Mouse (Mus musculus): ENCODE measurements around the gene Asah2. TPM values are rescaled to one million over a fixed set of nuclear protein-coding genes. Genes with fewer than 3 reads are reported as not detected.
"Not testable (repeated sequence)": the region's sequence is repeated elsewhere in the genome, so short reads cannot be mapped to it uniquely, and the experiment has no call there.

Gene Asah2
- polyA plus RNA-seq, 1 experiment = not detected

DNA sequence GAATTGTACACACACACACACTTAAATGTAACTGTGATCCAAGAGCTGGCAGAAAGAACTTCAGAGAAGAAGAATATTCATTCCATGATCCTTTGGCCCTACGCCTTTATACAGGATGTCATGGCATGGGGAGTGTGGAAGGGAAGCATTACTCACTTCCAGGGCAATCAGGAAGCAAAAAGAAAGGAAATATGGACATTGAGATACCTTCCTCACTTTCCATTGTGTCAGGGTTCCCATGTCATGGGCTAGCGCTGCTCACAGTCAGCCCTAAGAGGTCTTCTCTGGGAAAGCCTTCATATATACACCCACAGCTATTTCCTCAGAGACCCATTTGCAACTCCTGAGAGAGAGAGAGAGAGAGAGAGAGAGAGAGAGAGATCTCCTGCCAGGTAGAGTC is 1.3 kb downstream of the Asah2 start:
- no peaks in the 10 kb centered on the region for H3K4me1 ChIP-seq (ENCODE audit: control insufficient read depth, insufficient read depth, low read length)
- H3K27ac ChIP-seq (ENCODE audit: insufficient read depth, low read depth, low read length) = no peak overlapping the region
- no peak for TF ChIP-seq CTCF (IDR thresholded peaks at IDR 0.05; ENCODE audit: insufficient read depth, low read depth, low read length)
- TF ChIP-seq POLR2A (IDR thresholded peaks at IDR 0.05; ENCODE audit: insufficient read depth, low read depth, low read length) = no peak
- H3K4me3 ChIP-seq (ENCODE audit: insufficient read depth, low read depth, low read length) = no peak overlapping the region
- 95% methylated on average over 2 of the region's 2 CpGs for WGBS

DNA sequence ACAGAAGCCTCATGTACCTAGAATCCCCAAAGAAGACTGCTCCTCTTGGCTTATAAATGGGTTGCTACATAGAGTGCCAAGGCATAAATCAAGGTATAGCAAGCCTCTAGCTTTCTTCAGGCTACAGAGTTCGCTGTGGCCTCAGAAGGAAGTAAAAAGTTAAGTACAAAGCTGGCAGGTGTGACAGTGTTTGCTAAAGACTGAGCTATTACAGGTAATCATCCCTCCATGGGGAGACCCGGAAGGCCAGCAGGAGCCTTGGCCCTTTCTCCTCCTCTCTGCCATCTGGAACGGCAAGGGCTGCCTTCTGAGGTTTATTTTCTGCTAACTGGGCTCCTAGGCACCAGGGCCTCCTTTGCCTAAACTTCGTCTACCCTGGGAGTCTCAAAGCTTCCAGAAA is 3.8 kb downstream of the Asah2 start:
- no peak overlapping the region for H3K27ac ChIP-seq (ENCODE audit: insufficient read depth, low read depth, low read length)
- 94% methylated on average over 4 of the region's 4 CpGs for WGBS
- no peaks in the 10 kb centered on the region for H3K4me1 ChIP-seq (ENCODE audit: control insufficient read depth, insufficient read depth, low read length)
- no peak for TF ChIP-seq CTCF (IDR thresholded peaks at IDR 0.05; ENCODE audit: insufficient read depth, low read depth, low read length)
- TF ChIP-seq POLR2A (IDR thresholded peaks at IDR 0.05; ENCODE audit: insufficient read depth, low read depth, low read length) = no peak
- no peak overlapping the region for H3K4me3 ChIP-seq (ENCODE audit: insufficient read depth, low read depth, low read length)

- H3K27ac ChIP-seq (ENCODE audit: insufficient read depth, low read depth, low read length) = 0 out of 2 replicates have a peak overlapping the region, but pooled peaks have one; percentile 18
- WGBS = 7% methylated on average over 9 of the region's 9 CpGs
- TF ChIP-seq CTCF (IDR thresholded peaks at IDR 0.05; ENCODE audit: insufficient read depth, low read depth, low read length) = no peak
- TF ChIP-seq POLR2A (IDR thresholded peaks at IDR 0.05; ENCODE audit: insufficient read depth, low read depth, low read length) = no peak
- H3K4me1 ChIP-seq (ENCODE audit: control insufficient read depth, insufficient read depth, low read length) = no peaks in the 10 kb centered on the region
- peak overlapping the region; percentile 31 for H3K4me3 ChIP-seq (ENCODE audit: insufficient read depth, low read depth, low read length)
Observed at GRCm38 (mm10) chr19:32102976-32103300, 5.1 kb downstream of the Asah2 start.

GRCm38 (mm10) chr19:32102294-32102975 is 5.6 kb downstream of the Asah2 start:
- TF ChIP-seq POLR2A (IDR thresholded peaks at IDR 0.05; ENCODE audit: insufficient read depth, low read depth, low read length) (no peak), CTCF (IDR thresholded peaks at IDR 0.05; ENCODE audit: insufficient read depth, low read depth, low read length) (no peak)
- H3K27ac ChIP-seq (ENCODE audit: insufficient read depth, low read depth, low read length) = 0 out of 2 replicates have a peak overlapping the region, but pooled peaks have one; percentile 18
- 19% methylated on average over 18 of the region's 18 CpGs for WGBS
- no peaks in the 10 kb centered on the region for H3K4me1 ChIP-seq (ENCODE audit: control insufficient read depth, insufficient read depth, low read length)
- H3K4me3 ChIP-seq (ENCODE audit: insufficient read depth, low read depth, low read length) = peak overlapping the region; percentile 31

DNA sequence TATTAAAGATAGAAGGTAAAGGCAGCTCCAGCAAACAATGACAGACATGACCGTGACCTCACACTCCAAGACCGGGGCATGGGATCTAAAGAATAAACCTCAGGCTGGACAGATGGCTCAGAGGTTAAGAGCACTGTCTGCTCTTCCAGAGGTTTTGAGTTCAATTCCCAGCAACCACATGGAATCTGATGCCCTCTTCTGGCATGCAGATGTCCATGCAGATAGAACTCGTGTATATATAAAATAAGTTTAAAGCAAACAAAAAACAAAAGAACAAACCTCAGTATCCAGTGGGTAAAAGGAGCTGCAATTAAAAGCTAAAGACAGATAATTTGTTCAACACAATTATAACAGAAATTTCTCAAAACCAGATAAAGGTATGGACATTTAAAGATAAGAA is 9.4 kb downstream of the Asah2 start:
- WGBS = 86% methylated on average over 3 of the region's 3 CpGs

DNA sequence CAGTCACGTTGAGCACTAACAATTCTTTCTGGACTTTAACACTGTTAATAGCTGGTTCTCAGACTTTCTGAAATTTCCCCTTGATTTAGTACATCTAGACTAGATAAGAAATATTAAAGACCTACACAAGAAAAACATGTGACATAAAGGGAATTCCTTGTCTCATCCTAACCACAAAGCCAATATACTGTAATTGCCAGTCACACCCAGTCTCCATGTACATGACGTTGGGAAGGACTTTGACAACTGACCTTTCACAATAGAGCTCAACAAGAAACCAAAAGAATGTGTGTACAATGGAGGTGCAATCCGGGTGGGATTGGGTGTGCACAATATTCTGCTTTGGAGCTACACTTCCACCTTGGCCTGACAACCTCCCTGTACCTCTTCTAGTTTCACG is 15.7 kb downstream of the Asah2 start:
- H3K4me1 ChIP-seq (ENCODE audit: control insufficient read depth, insufficient read depth, low read length) = no peaks in the 10 kb centered on the region
- no peak overlapping the region for H3K4me3 ChIP-seq (ENCODE audit: insufficient read depth, low read depth, low read length)
- H3K27ac ChIP-seq (ENCODE audit: insufficient read depth, low read depth, low read length) = no peak overlapping the region
- no peak for TF ChIP-seq POLR2A (IDR thresholded peaks at IDR 0.05; ENCODE audit: insufficient read depth, low read depth, low read length)
- no peak for TF ChIP-seq CTCF (IDR thresholded peaks at IDR 0.05; ENCODE audit: insufficient read depth, low read depth, low read length)
- 89% methylated on average over 4 of the region's 4 CpGs for WGBS

More for the DNA sequence above, 9.4 kb downstream of the Asah2 start:
- Histone ChIP-seq H3K4me3 (ENCODE audit: insufficient read depth, low read depth, low read length) (no peak overlapping the region), H3K4me1 (ENCODE audit: control insufficient read depth, insufficient read depth, low read length) (no peaks in the 10 kb centered on the region), H3K27ac (ENCODE audit: insufficient read depth, low read depth, low read length) (no peak overlapping the region)
- no peak for TF ChIP-seq CTCF (IDR thresholded peaks at IDR 0.05; ENCODE audit: insufficient read depth, low read depth, low read length)
- TF ChIP-seq POLR2A (IDR thresholded peaks at IDR 0.05; ENCODE audit: insufficient read depth, low read depth, low read length) = no peak

- Histone ChIP-seq H3K4me1 (ENCODE audit: control insufficient read depth, insufficient read depth, low read length) (no peaks in the 10 kb centered on the region), H3K27ac (ENCODE audit: insufficient read depth, low read depth, low read length) (no peak overlapping the region), H3K4me3 (ENCODE audit: insufficient read depth, low read depth, low read length) (no peak overlapping the region)
- TF ChIP-seq CTCF (IDR thresholded peaks at IDR 0.05; ENCODE audit: insufficient read depth, low read depth, low read length) (no peak), POLR2A (IDR thresholded peaks at IDR 0.05; ENCODE audit: insufficient read depth, low read depth, low read length) (no peak)
- 90% methylated on average over 4 of the region's 4 CpGs for WGBS
Observed at GRCm38 (mm10) chr19:32090804-32091203, 17.2 kb downstream of the Asah2 start.

DNA sequence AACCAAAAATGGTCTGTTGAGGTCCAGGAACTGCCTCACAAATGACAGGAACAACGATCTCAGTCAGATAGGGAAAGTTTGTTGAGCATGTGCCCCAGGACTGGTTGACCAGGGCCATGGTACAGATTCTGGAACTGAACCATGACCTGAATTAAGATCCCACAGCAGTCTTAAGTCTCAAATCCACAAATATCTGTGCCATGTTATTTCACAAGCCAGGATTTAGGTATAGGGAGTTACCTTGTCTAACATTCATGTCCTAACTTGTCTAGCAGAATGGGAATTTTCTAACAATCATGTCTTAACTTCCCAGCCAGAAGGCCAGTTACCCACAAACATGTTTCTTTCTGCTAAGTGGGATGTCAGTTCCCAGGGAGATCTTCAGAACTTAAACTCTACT is 19.4 kb downstream of the Asah2 start:
- H3K27ac ChIP-seq (ENCODE audit: insufficient read depth, low read depth, low read length) = no peak overlapping the region
- H3K4me1 ChIP-seq (ENCODE audit: control insufficient read depth, insufficient read depth, low read length) = no peaks in the 10 kb centered on the region
- TF ChIP-seq POLR2A (IDR thresholded peaks at IDR 0.05; ENCODE audit: insufficient read depth, low read depth, low read length) = no peak
- no peak for TF ChIP-seq CTCF (IDR thresholded peaks at IDR 0.05; ENCODE audit: insufficient read depth, low read depth, low read length)
- no peak overlapping the region for H3K4me3 ChIP-seq (ENCODE audit: insufficient read depth, low read depth, low read length)
- 89% methylated on average over 1 of the region's 1 CpGs for WGBS

- 82% methylated on average over 6 of the region's 6 CpGs for WGBS
- TF ChIP-seq POLR2A (IDR thresholded peaks at IDR 0.05; ENCODE audit: insufficient read depth, low read depth, low read length) = no peak
- no peak for TF ChIP-seq CTCF (IDR thresholded peaks at IDR 0.05; ENCODE audit: insufficient read depth, low read depth, low read length)
- no peaks in the 10 kb centered on the region for H3K4me1 ChIP-seq (ENCODE audit: control insufficient read depth, insufficient read depth, low read length)
- H3K27ac ChIP-seq (ENCODE audit: insufficient read depth, low read depth, low read length) = no peak overlapping the region
- H3K4me3 ChIP-seq (ENCODE audit: insufficient read depth, low read depth, low read length) = no peak overlapping the region
Observed at GRCm38 (mm10) chr19:32087736-32088470, 20.1 kb downstream of the Asah2 start.

- not testable (repeated sequence) for H3K27ac ChIP-seq (ENCODE audit: insufficient read depth, low read depth, low read length); H3K4me1 ChIP-seq (ENCODE audit: control insufficient read depth, insufficient read depth, low read length); H3K4me3 ChIP-seq (ENCODE audit: insufficient read depth, low read depth, low read length)
- WGBS = 95% methylated on average over 1 of the region's 1 CpGs
Observed at GRCm38 (mm10) chr19:32084813-32085212, 23.2 kb downstream of the Asah2 start.
